Mouse (Mus musculus) spleen, postnatal 10 days (tissue): ENCODE measurements around the gene Fbxo6.

Experiments
- DNase-seq, 2 experiments: peaks; one replicate each; pipeline ENCODE4 v3.0.0; 2021 to 2022; ENCODE audit warnings: low spot score in 2 of 2

The Fbxo6 gene

DNA sequence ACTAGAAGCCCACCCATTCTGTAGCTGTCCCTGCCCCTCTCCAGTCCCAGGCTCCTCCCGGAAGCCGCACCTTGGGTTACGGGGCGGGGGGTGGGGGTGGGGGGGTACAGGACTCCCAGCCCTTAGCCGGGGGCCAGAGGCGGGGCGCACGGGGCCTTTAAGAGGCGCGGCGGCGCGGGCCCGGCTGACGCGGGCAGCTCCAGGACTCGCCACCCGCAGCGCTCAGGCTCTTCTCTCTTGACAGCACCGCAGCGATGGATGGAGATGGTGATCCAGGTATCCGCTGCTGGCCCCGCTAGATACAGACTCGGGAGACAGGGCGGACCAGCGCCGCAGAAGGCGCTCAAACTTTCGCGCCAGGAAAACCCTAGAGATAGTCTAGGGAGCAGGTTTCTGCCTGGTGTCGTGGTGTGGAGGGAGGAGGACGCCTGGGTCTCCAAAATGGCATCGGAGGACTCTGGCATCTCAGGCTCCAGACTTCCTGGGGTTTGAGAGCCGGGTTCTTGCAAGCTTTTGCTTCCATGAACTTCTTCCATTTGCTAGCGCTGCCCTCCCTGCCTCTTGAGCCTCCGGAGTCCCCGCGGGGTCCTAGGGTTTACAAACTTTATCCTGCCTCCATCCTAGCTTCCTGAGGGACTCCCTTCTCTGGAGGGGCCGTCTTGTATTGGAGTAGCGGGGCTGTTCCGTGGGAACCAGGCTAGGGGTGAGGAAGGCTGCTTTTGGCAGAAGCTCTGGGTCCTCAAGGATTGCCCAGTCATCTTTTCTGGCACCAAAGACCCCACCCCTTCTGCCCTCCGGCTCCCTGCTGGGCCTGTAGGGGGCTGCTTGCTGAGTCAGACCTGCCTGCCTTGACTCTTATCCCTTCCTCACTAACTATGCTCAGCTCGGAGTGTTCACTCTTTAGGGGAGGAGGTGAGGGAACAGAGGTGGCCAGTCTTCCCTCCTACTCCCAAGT lies 8.8 kb upstream of the Fbxo6 start, which contains the start of the genes Fbxo44 and Fbxo2:
Gene Fbxo44, minus strand, starts transcription at position 47 of the 955 bp plus-strand sequence.
Gene Fbxo2, plus strand, starts transcription at position 186 of the 955 bp plus-strand sequence.
- DNase-seq, result no peak

DNA sequence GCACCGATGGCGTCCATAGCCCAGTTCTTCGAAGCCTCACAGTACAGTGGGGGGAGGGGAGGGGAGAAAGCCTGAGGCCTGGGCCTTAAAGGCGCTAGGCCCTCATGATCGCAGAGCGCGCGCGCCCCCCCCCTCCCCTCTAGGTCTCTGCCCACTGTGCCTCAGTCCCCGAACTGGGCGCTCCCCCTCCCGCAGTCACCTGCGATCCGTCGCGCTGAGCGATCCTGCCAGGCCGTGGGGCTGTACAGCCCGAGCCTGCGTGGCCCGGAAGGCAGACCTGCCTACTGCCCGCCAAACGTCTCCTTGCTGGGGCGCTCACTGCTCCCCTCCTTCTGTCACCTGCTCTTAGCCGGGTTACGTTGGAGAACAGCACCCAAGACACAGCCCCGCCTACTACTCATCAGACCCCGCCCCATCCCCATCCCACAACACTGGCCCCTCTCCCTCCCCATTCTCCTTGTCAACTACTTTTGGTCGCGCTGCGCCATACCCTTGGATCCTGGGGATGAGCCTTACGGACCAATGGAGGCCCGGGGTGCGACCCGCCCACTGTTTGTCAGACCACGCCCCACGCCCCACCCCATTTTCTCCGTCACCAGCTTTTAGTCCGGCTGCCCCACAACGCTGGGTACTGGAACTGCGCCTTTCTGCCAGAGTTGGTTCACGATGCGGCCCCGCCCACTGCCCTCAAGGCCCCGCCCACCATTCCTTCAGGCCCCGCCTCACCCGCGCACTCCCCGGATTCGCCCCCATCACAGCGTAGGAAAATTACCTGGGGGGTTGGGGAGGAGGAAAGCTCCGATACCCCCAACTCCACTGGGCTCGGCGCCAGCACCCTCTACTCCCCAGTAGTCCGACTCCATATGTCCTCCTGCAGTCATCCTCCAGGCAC lies 7.8 kb upstream of the Fbxo6 start:
- DNase-seq, result peak; percentile 73 to 92

DNA sequence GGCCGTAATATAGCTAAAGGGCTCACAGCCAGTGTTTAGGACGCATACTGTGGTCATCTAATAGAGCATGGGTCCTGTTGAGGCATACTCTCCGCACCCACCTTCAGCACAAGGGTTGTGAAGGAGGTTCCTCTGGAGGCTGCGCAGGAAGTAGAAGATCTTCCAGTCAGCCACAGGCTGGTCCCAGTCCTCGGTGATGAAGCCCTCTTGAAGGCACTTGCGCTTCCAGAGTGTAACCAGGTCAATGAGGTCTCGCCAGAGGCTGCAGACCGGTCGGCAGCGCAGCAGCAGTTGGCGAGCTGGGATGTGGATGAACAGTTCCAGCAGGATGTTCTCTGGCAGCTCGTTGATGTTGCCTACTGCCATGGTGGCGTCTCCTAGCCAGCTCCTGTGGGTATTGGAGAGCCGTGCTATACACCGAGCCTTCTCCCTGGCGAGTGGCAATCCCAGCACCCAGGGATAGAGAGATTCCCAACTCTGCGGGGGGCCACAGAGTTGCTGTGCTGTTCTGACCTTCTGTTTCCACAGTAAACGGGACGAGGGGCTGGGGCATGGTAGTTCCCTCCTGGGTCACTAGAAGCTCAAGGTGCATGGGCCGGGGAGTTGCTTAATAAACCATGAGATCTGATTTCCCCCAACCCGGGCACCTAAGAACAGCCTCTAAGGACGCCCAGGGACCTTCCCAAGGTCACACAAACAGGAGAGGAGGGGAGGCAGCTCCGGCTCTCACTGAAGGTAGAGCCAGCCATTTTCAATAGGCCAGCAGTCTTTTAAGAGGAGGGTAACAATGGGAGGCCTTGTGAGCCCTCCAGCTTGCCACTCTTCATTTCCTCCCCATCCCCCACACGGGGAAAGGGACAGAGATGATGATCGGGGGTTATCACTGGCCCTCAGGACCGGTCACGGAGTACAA lies 6.8 kb upstream of the Fbxo6 start:
- no peak for DNase-seq

DNA sequence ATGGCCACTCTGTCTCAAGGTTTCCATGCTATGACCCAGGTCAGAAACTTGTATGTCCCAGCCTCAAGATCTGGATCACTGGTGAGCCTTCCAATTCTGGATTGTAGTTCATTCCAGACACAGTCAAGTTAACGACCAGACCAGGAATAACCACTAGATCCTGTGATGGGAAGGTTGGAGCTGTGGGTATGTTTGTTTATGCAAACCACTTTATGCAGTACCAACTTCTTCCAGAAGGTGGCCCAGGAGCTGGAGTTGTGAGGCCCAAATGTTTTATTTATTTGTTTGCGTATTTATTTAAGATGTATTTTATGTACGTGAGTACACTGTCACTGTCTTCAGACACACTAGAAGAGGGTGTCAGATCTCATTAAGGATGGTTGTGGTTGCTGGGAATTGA lies 3.0 kb upstream of the Fbxo6 start:
- peak in 1 of 2 experiments; percentile 69 for DNase-seq

DNA sequence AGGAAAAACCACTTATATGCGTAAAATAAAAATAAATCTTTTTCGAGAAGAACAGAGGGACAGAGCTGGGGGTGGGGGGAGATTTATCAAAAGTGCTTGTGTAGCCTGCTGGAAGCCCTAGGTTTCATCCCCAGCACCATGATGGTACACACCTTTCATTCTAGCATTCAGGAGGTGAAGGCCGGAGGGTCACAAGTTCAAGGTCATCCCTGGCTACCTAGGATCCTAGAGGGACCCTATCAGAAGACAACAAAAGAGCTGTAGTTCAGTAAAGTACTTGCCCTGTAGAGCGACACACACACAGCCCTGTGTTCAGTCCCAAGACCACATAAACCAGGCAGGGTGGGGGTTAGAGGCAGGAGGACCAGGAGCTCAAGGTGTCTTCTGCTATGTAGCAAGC lies 2.1 kb upstream of the Fbxo6 start:
- DNase-seq, result no peak

DNA sequence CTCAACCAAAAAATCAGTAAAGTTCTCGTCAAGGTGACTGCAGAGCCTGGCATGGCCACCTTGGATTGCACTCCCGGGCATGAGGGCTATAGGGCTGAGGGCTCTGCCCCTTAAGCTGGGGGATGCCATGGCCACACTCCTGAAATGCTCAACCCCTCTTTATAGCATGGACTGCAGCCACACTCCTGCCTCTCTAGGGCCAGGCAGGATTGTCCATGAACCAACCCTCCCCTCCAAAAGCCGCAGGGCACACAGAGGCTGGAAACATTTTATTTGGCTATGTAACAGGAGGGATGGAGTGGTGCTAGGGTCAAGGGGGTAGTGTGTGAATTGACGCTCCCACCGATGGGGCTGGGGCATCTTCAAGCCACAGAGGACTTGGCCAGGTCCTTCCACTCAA lies 607 bp upstream of the Fbxo6 start:
- DNase-seq, result no peak

DNA sequence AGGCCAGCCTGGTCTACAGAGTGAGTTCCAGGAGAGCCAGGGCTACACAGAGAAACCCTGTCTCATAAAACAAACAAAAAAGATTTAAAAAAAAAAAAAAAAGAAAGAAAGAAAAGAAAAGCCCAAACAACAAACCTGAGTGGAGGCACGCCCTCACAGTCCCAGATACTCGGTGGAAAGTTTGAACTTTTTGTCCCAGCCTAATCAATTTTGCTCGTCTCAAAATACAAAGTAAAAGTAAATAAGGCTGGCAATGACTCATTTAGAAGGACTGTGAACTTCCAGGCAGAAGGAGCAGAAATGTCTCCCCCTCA lies 1.0 kb downstream of the Fbxo6 start:
- no peak for DNase-seq

DNA sequence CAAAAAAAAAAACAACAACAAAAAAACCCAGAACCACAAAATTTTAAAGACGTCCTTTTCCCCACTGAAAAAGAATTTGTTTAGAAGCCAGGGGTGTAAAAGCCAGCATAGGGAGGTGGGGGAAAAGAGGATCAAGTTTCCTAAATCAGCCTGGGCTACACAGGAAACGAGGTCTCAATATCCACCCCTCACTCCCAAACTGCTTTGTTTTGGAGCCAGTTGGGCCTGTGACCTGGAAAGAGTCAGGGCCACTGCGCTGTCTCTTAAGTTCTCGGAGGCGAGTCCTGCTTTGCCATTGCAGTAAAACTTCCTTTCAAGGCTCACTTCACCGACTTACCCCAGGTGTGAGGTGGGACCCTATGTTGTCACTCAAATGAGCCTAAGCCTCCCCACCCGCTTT lies 1.7 kb downstream of the Fbxo6 start:
- DNase-seq, result no peak

DNA sequence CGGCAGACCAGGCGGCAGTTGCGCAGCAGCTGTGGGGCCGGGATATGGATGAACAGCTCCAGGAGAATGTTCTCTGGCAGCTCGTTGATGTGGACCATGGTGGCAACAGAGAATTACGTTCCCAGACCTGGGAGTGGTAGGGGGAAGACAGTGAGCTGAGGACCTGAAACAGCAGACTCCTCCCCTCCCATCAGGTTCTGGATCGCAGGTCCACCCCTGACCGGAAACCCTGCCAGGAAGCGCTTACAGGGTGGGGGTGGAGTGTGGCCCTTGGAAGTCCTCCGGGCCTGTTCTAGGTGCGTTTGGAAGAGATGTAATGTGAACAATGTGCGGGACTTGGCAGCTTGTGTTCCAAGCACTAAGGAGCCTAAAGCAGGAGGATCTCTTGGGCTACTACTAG lies 2.4 kb downstream of the Fbxo6 start:
- DNase-seq, result no peak

DNA sequence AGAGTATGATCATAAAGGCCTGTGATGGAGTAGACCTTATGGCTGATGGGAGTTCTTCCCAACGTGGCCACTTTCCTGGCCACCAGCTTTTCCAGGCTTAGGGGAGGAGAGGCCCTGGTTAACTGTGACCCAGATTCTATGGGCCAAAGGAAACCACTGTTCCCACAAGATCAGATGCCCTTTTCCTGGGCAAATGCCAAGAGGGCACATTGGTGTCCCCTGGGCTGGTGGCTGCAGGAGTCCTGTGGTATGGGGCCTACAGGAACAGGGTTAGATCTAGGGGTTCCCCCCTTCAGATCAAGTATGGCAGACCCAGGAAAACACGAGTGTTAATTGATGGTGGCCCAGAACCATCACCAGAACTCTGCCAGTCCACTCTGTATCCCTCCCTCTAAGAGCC lies 4.2 kb downstream of the Fbxo6 start:
- DNase-seq, result no peak

DNA sequence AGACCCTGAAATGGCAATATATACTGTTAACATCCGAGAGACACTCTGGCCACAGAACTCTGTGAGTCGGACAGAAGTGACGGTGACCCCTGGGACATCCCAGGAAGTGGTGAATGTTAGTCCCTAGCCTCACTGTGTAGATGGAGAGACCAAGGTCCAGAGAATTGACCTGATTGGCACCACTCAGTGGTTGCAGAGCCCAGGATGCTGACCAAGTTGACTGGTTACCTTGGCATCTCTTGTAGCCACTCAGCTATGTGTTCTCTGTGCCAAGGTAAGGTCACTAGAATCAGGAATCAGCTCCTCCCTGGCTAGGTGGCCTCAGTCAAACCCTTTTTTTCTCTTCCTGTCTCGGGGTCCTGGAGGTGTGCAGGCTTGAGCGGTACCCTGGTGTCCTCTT lies 8.2 kb downstream of the Fbxo6 start:
- no peak for DNase-seq

DNA sequence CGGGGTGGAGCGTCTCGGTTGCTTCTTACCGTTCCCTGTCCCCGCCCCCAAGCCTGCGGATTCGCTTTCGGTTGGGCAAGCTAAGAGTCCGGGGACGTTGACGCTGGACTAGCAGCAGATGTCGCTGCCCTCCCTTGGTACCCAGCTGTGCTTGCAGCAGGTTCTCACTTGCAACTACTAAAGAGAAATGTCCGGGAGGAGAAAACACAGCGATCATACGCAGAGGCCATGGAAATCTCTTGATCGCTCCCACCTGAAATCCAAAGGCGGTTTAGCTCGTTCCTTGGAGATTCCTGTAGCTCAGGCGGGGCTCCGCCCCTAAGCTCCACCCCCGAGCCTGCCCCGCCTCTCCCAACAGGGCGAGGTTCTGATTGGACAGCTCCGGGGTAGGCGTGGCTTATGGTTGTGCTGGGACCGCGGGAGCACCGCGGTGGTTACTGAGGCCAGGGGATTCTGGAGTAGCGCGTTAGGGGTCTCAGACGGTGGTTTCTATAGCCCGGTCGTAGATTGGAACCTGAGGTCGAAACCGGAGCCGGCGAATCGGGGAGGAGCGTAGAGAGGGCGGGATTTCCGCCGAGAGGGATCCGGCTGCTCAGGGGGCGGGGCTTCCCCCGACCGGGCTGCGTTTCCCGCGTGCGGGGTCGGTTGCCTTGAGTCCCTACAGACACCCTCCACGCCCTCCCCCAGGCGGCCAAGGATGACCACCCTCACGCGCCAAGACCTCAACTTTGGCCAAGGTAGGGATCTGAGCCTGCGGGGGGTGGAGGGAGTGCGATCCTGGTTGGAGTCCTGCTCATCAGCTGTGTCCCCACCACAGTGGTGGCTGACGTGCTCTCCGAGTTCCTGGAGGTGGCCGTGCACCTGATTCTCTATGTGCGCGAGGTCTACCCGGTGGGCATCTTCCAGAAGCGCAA lies 11.6 kb downstream of the Fbxo6 start:
- DNase-seq, result peak; percentile 95 to 99

DNA sequence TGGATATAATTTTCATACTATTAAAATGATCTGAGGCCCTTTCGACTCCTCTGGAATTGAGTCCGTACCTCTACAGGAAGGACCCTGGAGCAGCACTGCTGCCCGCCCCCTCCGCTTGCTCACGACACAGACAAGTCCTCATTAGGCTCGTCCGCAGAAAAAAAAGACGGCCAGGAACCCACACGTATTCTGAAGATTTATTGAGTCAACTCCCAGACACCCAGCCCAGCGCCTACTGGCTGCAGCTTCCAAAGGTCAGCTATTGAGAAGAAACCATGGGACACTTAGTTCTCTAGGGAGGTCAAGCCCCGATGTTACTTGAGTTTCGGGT lies 12.2 kb downstream of the Fbxo6 start:
- DNase-seq, result no peak

DNA sequence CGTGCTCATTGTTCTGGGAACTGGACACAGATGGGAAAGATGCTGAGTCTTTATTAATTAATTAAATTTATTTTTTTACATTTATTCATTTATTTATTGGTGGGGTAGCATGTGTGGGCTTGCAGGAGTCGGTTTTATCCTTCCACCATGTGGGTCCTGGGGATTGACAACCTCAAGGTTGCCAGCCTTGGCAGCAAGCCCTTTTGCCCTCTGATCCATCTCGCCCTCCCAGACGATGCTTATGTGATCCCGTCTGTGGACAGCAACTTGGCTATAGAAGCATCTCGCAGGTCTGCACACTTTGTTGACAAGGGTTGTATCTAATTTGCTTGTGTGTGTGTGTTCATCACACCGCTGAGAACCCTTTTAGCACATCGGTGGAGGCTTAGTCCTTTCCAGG lies 14.4 kb downstream of the Fbxo6 start:
- DNase-seq, result no peak

DNA sequence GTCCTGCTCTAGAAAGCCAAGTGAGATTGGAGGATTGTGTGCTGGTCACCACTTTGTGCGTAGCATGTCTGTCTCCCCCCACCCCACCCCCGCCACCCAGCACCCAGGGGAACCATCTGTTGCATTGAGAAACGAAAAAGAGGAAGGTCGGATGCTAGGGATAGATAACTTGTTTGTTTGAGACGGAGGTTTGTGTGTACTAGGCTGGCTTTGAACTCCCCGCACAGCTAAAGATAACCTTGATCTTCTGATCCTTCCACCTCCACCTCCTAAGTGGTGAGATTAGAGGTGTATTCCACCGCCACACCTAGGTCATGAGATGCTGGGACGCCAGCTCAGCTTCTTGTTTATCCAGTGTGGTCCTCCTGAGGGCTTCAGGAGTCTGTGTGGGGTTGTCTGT lies 17.0 kb downstream of the Fbxo6 start:
- no peak for DNase-seq

DNA sequence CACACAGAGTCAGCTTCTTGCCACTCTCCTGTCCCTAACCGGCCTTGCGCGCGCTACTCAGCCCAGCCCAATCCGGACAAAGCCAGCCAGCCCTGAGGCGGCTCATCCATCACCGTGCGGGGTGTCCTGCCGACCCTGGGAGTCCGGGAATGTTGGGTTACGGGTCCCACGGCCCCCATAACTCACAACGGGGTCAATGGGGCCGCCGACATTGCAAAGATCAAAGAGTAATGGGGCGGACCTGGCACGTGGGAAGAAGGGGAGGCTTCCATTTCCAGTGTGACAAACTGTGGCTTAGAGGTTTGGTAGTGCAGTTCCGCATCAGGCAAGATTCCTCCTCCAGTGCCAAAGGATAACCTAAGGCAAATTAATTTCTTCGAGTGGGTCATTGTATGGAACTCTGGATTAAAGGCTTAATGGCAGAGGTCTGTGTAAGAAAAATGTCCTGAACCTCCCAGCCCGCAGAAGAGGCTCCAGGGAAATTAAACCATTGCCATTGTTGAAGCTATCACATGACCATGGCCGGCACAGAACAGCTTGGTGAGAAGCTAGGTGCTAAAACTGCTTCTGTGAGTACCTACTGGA lies 20.4 kb downstream of the Fbxo6 start:
- DNase-seq, result no peak

DNA sequence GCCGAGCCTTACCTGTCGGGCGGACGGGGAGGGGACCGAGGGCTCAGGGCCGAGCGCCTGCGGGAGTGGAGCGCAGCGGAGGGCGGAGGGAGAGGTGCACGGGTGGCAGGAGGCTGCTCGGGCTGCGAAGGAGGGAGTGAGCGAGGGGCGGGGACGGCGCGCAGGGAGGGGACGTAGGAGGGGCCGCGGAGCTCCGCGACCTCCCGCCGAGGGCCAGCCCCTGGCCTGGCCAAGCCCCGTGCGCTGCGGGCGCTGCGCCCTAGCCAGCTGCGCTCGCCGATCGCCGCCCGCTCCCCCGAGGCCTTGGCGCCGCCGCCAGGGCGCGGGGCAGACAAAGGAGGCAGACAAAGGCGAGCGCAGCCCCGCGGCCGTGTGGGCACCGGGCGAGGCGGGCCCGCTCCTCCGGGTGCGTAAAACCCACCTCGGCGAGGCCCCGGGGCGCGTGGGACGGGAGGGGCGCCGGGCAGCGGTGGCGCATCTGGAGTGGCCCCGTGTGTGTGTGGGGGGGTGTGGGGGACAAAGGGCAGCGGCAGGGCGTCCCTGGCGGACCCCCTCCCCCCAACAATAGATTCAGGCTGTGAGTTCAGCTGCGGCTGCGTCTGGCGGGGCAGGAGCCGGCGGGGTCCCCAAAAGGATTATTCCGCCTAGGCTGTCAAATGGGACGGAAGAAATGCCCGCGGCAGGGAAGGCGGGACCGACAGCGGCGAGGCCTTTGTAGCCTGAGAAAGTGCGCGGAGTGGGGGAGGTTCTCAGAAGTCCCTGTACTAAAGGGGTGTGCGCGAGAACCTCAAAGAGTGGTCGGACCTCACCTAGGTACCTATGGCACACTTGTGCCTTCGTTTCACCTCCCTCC lies 21.2 kb downstream of the Fbxo6 start, which contains the start of gene Draxin:
Gene Draxin, minus strand, starts transcription at position 138 of the 853 bp plus-strand sequence.
- DNase-seq, result no peak

DNA sequence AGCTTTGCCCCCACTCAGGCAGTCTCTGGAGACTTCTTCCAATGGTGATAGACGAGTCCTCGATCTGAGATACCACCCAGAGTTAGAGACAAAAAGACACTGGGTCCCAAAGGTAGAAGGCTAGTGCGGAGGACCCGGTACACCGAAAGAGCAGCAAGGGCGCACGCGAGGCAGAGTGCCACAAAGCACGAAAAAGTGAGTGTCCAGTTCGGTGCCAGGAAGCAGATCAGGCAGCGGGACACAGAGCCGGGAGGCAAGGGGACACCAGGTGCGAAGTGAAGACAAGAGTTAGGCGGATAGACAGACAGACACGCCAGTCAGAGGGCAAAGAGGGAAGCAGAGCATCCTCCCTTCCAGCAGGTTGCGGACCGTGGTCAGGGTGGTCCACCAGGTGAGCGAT lies 21.8 kb downstream of the Fbxo6 start, which contains the start of gene Mad2l2:
Gene Mad2l2, plus strand, starts transcription at position 252 of the 400 bp plus-strand sequence.
- DNase-seq, result no peak

DNA sequence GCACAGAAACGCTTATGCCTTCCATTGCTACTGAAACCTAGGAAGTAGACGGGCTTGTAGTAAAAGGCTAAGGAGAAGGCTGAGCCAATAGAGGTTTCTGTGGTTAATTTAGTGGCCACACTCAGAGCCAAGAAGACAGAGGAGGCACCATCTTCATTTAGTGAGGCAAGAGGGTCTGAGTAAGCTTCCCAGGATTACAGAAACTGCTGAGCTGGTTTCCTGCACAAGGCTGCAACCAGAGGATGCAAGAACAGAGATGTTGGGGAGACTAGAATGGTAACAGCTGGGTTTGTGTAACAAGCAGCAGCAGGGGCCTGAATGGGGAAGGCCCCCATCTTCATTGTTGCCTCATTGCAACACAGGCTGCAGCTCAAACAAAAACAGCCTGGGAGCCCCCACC lies 23.3 kb downstream of the Fbxo6 start:
- DNase-seq, result no peak
